In the genomic region with DNA sequence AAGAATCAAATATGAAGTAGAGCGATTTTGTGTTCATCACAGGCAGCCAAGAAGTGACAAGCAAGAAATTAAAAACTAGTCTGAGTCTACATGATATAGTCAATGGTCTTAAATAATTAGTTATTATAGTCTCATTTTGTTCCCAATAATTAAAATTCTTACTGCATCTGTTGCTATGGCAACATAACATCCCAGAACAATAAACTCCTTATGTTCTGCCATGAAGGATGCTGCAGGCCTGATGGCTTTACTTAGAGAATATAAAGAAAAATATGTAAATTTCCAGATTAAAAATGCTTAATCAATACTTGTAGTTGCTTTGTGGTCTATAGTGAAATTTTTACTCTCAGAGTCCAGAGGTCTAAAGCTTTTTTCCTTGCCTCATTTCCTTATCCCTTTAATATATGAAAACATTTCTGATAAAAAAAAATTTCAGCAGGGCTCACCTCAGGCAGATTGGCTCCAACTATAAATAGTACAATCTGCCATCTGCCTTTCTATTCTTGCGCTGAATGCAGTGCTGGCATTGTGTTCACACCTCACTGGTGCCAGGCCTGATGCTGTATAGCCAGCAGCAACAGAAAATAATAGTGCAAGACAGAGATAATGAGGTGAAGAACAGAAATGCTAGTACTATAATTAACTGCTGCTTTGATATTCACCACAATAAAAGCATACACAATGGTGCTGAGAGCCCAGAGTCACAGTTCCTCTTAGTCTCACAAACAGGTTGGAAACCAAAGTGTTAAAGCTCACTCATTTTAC, we compare ENCODE assay signal across 7 mouse cellular contexts.
DNase-seq lines count a peak whose midpoint lies in the region; ATAC-seq lines count a peak whose summit lies in the region.

No protein-coding gene starts in this region.

- H3K4me1 ChIP-seq in heart, embryonic 12.5 days (replicated peaks) = peaks cover 10% of the 10 kb centered on the region

- H3K9me3 ChIP-seq in heart, embryonic 12.5 days (replicated peaks) = no peaks in the 10 kb centered on the region

- peak; percentile 63; the same call in 1 of the 2 replicates for ATAC-seq in heart, embryonic 12.5 days (ENCODE audit: insufficient number of reproducible peaks, low FRiP score)
- no peak for ATAC-seq in erythroid progenitor cell, adult 5-6 weeks (replicated peaks; ENCODE audit: low FRiP score, poor library complexity, severe bottlenecking)

- no peak overlapping the region for H3K4me2 ChIP-seq in heart, embryonic 12.5 days

- 62% methylated on average over 2 of the region's 2 CpGs for WGBS in heart, embryonic 12.5 days

- peak; percentile 80 to 82 for DNase-seq in cerebellum, postnatal 36 days
- peak; percentile 35 to 81 for DNase-seq in layer of hippocampus, postnatal 14 days (ENCODE audit: low spot score in 2 of 2)
- DNase-seq in right cerebral cortex, adult 2 months (ENCODE audit: low spot score in 2 of 2) = peak; percentile 50 to 55
- DNase-seq in lung, postnatal 36 days = no peak
- DNase-seq in kidney, adult 8-10 months = no peak

- H3K4me3 ChIP-seq in heart, embryonic 12.5 days = no peak overlapping the region

- no peaks in the 10 kb centered on the region for H3K36me3 ChIP-seq in heart, embryonic 12.5 days

- no peaks in the 10 kb centered on the region for H3K27me3 ChIP-seq in heart, embryonic 12.5 days (replicated peaks)

- no peak overlapping the region for H3K9ac ChIP-seq in heart, embryonic 12.5 days

- H3K27ac ChIP-seq in heart, embryonic 12.5 days (ENCODE audit: poor library complexity, severe bottlenecking) = peak overlapping the region; percentile 51; the same call in 1 of the 2 replicates

Comparison
In these comparisons a context has a peak if more than half of its experiments do, and no peak if none do; other contexts are left out.
1. DNase-seq: peak in cerebellum, postnatal 36 days (2 of 2), layer of hippocampus, postnatal 14 days (2 of 2) and right cerebral cortex, adult 2 months (2 of 2); none in lung, postnatal 36 days (single experiment) and kidney, adult 8-10 months (0 of 2).